Mouse (Mus musculus) embryonic facial prominence, embryonic 15.5 days (tissue): ENCODE results near the gene Pik3ap1. TPM values are rescaled to one million over a fixed set of nuclear protein-coding genes. Genes with fewer than 3 reads are reported as not detected.

Experiments used
- ATAC-seq: fragments of 200-750 bp; cut with Nextera tagmentation; 2 replicates; pipeline ENCODE4 v1.8.0; 2017; ENCODE audit warnings: low read depth, moderate TSS enrichment; ENCODE audit not compliant: insufficient number of reproducible peaks, low FRiP score, low TSS enrichment
- H3K27ac ChIP-seq: fragments of 300-500 bp; sonication (generic); replicated peaks from 2 replicates; pipeline ENCODE4 v1.5.1; 2015; ENCODE audit warnings: mild to moderate bottlenecking, inconsistent platforms
- H3K27me3 ChIP-seq: fragments of 300-500 bp; sonication (generic); 2 replicates; pipeline ENCODE4 v1.6.1; 2015; ENCODE audit warnings: inconsistent platforms
- H3K36me3 ChIP-seq: fragments of 300-500 bp; sonication (generic); 2 replicates; pipeline ENCODE4 v1.6.1; 2015; ENCODE audit warnings: mild to moderate bottlenecking, inconsistent platforms
- H3K4me1 ChIP-seq: fragments of 300-500 bp; sonication (generic); 2 replicates; pipeline ENCODE4 v1.6.1; 2015; ENCODE audit warnings: inconsistent platforms
- H3K4me2 ChIP-seq: fragments of 300-500 bp; sonication (generic); replicated peaks from 2 replicates; pipeline ENCODE4 v1.6.1; 2015; ENCODE audit warnings: mild to moderate bottlenecking, inconsistent platforms
- H3K4me3 ChIP-seq: fragments of 300-500 bp; sonication (generic); replicated peaks from 2 replicates; pipeline ENCODE4 v1.5.1; 2015; ENCODE audit warnings: mild to moderate bottlenecking, inconsistent platforms
- H3K9ac ChIP-seq: fragments of 300-500 bp; sonication (generic); 2 replicates; pipeline ENCODE4 v1.6.1; 2015; ENCODE audit warnings: inconsistent platforms
- H3K9me3 ChIP-seq: fragments of 300-500 bp; sonication (generic); replicated peaks from 2 replicates; pipeline ENCODE4 v1.6.1; 2016; ENCODE audit warnings: inconsistent platforms
- WGBS: fragments of 180-500 bp; shearing (Covaris S2); methylation state at CpG from one replicate; pipeline ENCODE4 v1.1.7; 2015; 5-methylcytosine and 5-hydroxymethylcytosine counted together
- polyA plus RNA-seq: library from polyadenylated mRNA; unstranded; fragments of >200 nt; fragmentation: Nextera tagmentation; extraction: Ambion mirVana; gene quantifications from 2 replicates; pipeline ENCODE4 v1.2.1, GENCODE M21; 2015

The Pik3ap1 gene
- polyA plus RNA-seq, 1 experiment from 2014 or later = 3.4 TPM

DNA sequence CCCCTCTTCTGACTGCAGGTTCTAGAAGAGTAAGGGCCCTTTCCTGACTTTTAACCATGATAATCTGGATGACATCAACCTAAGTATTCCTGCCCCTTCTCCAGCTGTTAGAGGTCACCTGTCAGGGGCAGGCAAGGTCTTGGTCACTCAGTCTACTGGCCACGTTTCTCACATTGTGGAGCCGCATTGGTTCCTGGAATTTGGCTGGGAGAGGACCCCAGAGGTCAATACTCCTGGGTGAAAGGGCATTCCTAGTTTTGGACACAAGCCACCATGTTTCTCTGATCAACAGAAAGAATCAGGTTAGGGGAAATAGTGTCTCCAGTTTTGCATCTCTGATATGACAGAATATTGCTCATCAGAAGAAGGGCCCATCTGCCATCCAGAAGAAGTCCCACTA lies 2.4 kb upstream of the Pik3ap1 start:
- H3K9ac ChIP-seq = no peak overlapping the region
- H3K4me1 ChIP-seq = peaks cover 12% of the 10 kb centered on the region
- H3K36me3 ChIP-seq = no peaks in the 10 kb centered on the region
- H3K27me3 ChIP-seq = peaks cover 13% of the 10 kb centered on the region
- H3K9me3 ChIP-seq = no peaks in the 10 kb centered on the region
- no peak overlapping the region for H3K4me2 ChIP-seq
- no peak overlapping the region for H3K4me3 ChIP-seq
- no peak for ATAC-seq
- H3K27ac ChIP-seq = no peak overlapping the region
- WGBS = 85% methylated on average over 2 of the region's 2 CpGs

DNA sequence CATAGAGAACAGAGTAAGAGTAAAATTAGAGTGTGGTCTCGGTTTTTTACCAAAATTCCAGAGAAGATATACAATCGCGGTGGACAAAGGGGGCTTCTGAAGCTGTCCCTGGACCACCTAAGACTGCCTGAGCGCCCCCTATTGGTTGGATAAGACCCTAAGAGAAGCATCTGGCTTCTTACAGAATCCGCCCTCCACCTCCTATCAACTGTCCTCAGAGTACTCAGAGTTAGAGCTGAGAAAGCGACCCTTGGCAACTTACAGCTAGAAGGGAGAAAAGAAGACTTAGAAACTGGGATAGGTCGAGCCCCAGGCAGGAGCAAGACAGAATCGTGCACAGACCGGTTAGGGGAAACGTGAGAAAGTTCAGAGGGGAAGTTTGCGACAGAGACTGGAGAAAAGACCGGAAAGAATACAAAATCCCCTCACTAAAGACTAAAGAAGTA lies 473 bp downstream of the Pik3ap1 start:
- Histone ChIP-seq H3K27me3 (peaks cover 14% of the 10 kb centered on the region), H3K4me1 (peaks cover 12% of the 10 kb centered on the region), H3K4me3 (peak overlapping the region; percentile 48), H3K9me3 (no peaks in the 10 kb centered on the region), H3K4me2 (peak overlapping the region; percentile 97), H3K36me3 (no peaks in the 10 kb centered on the region), H3K27ac (no peak overlapping the region), H3K9ac (no peak overlapping the region; the same call in 1 of the 2 replicates)
- ATAC-seq = no peak
- WGBS = 10% methylated on average over 12 of the region's 12 CpGs

GRCm38 (mm10) chr19:41382391-41382978 lies 2.4 kb downstream of the Pik3ap1 start:
- no peak for ATAC-seq
- 85% methylated on average over 3 of the region's 3 CpGs for WGBS
- Histone ChIP-seq H3K27ac (no peak overlapping the region), H3K4me3 (no peak overlapping the region), H3K4me2 (no peak overlapping the region), H3K27me3 (peaks cover 14% of the 10 kb centered on the region), H3K9me3 (no peaks in the 10 kb centered on the region), H3K36me3 (no peaks in the 10 kb centered on the region), H3K4me1 (peaks cover 12% of the 10 kb centered on the region), H3K9ac (no peak overlapping the region)

- 72% methylated on average over 9 of the region's 9 CpGs for WGBS
- no peaks in the 10 kb centered on the region for H3K36me3 ChIP-seq
- no peak for ATAC-seq
Observed at GRCm38 (mm10) chr19:41381581-41382239, 3.2 kb downstream of the Pik3ap1 start.

DNA sequence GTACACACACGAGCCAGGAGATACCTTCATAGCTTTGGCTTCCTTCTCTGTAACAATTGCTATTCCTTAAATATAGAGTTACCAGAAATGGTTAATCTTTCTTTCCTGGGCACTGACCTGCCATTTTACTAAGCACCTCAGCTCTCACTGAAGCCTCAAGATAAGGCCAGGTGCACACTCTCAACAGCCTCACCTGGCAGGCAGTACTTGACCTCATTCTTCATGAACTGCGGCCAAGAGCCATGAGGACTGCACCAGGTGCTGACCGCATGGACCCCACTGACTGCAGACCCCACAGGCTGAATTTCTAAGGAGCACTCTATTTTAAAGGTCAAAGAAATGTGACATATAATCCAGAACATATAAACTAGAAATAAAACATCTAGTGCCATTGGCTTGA lies 5.7 kb downstream of the Pik3ap1 start:
- H3K36me3 ChIP-seq = no peaks in the 10 kb centered on the region
- no peak for ATAC-seq
- no peak overlapping the region for H3K9ac ChIP-seq
- H3K27me3 ChIP-seq = 0 out of 2 replicates have a peak, but pooled peaks cover 4% of the 10 kb centered on the region
- no peak overlapping the region for H3K4me2 ChIP-seq
- H3K27ac ChIP-seq = no peak overlapping the region
- no peak overlapping the region for H3K4me3 ChIP-seq
- 85% methylated on average over 3 of the region's 3 CpGs for WGBS
- H3K9me3 ChIP-seq = no peaks in the 10 kb centered on the region
- H3K4me1 ChIP-seq = peaks cover under 1% of the 10 kb centered on the region; the same call in 1 of the 2 replicates

More at GRCm38 (mm10) chr19:41381581-41382239, 3.2 kb downstream of the Pik3ap1 start:
- H3K4me3 ChIP-seq = no peak overlapping the region
- H3K4me2 ChIP-seq = no peak overlapping the region
- no peaks in the 10 kb centered on the region for H3K9me3 ChIP-seq
- H3K4me1 ChIP-seq = peaks cover 12% of the 10 kb centered on the region
- no peak overlapping the region for H3K27ac ChIP-seq
- H3K9ac ChIP-seq = no peak overlapping the region
- H3K27me3 ChIP-seq = peaks cover 14% of the 10 kb centered on the region

DNA sequence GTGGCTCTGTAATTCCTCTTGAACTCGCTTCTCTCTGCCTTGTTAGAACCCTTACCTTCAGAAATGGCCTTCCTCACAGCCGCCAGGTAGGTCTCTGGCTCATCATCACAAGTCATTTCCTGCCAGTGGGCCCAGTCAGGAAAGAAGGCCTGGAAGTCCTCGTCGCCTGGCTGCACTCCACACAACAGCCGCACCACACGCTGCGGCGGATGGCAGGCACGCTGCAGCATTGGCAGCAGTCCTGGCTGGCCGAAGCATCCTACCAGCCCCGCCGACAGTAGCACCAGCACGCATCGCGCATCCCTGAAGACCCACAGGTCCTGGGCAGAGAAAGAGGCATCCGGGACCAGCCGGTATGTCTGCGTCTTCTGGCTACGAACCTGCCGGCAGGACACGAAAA lies 9.1 kb downstream of the Pik3ap1 start:
- 86% methylated on average over 21 of the region's 21 CpGs for WGBS
- no peak overlapping the region for H3K4me2 ChIP-seq
- H3K9ac ChIP-seq = no peak overlapping the region
- ATAC-seq = no peak
- H3K27me3 ChIP-seq = no peaks in the 10 kb centered on the region
- no peak overlapping the region for H3K27ac ChIP-seq
- H3K4me1 ChIP-seq = no peaks in the 10 kb centered on the region
- no peaks in the 10 kb centered on the region for H3K9me3 ChIP-seq
- no peak overlapping the region for H3K4me3 ChIP-seq
- H3K36me3 ChIP-seq = no peaks in the 10 kb centered on the region

- no peaks in the 10 kb centered on the region for H3K27me3 ChIP-seq
- H3K9ac ChIP-seq = no peak overlapping the region
- H3K4me3 ChIP-seq = no peak overlapping the region
- no peak for ATAC-seq
- H3K27ac ChIP-seq = no peak overlapping the region
- WGBS = 84% methylated on average over 1 of the region's 1 CpGs
- H3K4me2 ChIP-seq = no peak overlapping the region
- H3K9me3 ChIP-seq = no peaks in the 10 kb centered on the region
- H3K4me1 ChIP-seq = no peaks in the 10 kb centered on the region
- H3K36me3 ChIP-seq = no peaks in the 10 kb centered on the region
Observed at GRCm38 (mm10) chr19:41375096-41375495, 9.8 kb downstream of the Pik3ap1 start.

- no peak overlapping the region for H3K9ac ChIP-seq
- no peaks in the 10 kb centered on the region for H3K9me3 ChIP-seq
- no peak overlapping the region for H3K4me2 ChIP-seq
- no peak overlapping the region for H3K4me3 ChIP-seq
- no peaks in the 10 kb centered on the region for H3K4me1 ChIP-seq
- H3K36me3 ChIP-seq = no peaks in the 10 kb centered on the region
- 88% methylated on average over 5 of the region's 5 CpGs for WGBS
- no peaks in the 10 kb centered on the region for H3K27me3 ChIP-seq
- no peak overlapping the region for H3K27ac ChIP-seq
- no peak for ATAC-seq
Observed at GRCm38 (mm10) chr19:41374658-41375057, 10.2 kb downstream of the Pik3ap1 start.

GRCm38 (mm10) chr19:41372322-41372721 lies 12.6 kb downstream of the Pik3ap1 start:
- H3K4me1 ChIP-seq = no peaks in the 10 kb centered on the region
- H3K27me3 ChIP-seq = no peaks in the 10 kb centered on the region
- H3K9me3 ChIP-seq = no peaks in the 10 kb centered on the region
- WGBS = 87% methylated on average over 4 of the region's 4 CpGs
- H3K9ac ChIP-seq = no peak overlapping the region
- H3K4me3 ChIP-seq = no peak overlapping the region
- ATAC-seq = no peak
- no peaks in the 10 kb centered on the region for H3K36me3 ChIP-seq
- H3K4me2 ChIP-seq = no peak overlapping the region
- no peak overlapping the region for H3K27ac ChIP-seq

GRCm38 (mm10) chr19:41371373-41371772 lies 13.5 kb downstream of the Pik3ap1 start:
- no peaks in the 10 kb centered on the region for H3K27me3 ChIP-seq
- H3K27ac ChIP-seq = no peak overlapping the region
- H3K4me1 ChIP-seq = no peaks in the 10 kb centered on the region
- no peak overlapping the region for H3K4me3 ChIP-seq
- 67% methylated on average over 4 of the region's 4 CpGs for WGBS
- no peak for ATAC-seq
- no peaks in the 10 kb centered on the region for H3K36me3 ChIP-seq
- H3K4me2 ChIP-seq = no peak overlapping the region
- H3K9ac ChIP-seq = no peak overlapping the region
- no peaks in the 10 kb centered on the region for H3K9me3 ChIP-seq

- Histone ChIP-seq H3K4me2 (no peak overlapping the region), H3K27me3 (no peaks in the 10 kb centered on the region), H3K9ac (no peak overlapping the region), H3K4me3 (no peak overlapping the region), H3K4me1 (no peaks in the 10 kb centered on the region), H3K36me3 (no peaks in the 10 kb centered on the region), H3K9me3 (no peaks in the 10 kb centered on the region), H3K27ac (no peak overlapping the region)
- no peak for ATAC-seq
- WGBS = 83% methylated on average over 11 of the region's 11 CpGs
Observed at GRCm38 (mm10) chr19:41369557-41370460, 15.1 kb downstream of the Pik3ap1 start.
